Comparison of ENCODE assay signal across 8 mouse cellular contexts in the genomic region with DNA sequence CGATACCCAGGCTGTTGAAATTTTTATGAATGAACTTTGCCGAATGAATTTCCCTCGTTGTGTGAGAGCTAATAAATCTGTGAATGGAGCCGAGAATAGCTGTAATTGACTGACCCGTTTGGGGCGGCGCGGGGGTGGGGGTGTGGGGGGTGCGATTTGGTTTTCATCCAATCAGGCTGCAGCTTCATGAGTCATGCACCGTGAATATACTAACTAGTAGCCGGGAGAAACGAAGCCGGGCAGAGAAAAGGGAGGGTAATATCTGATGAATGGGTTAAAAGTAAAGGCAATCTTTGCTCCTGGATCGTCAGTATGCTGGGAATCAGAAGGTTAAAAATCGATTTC. TPM values are rescaled to one million over a fixed set of nuclear protein-coding genes. Genes with fewer than 3 reads are reported as not detected.
DNase-seq lines count a peak whose midpoint lies in the region; ATAC-seq and TF ChIP-seq lines count a peak whose summit lies in the region.

A gene (minus strand): TSS at position 63 of the 345 bp plus-strand sequence.

- H3K9ac ChIP-seq in heart, embryonic 12.5 days = peak within 1 kb of the TSS; percentile 71
- H3K9ac ChIP-seq in limb, embryonic 13.5 days = peak within 1 kb of the TSS; percentile 68

- peak; percentile 20 for DNase-seq in gastrocnemius, postnatal 10 days
- DNase-seq in gastrocnemius, postnatal 36 days = no peak
- peak; percentile 52 for DNase-seq in A20 (ENCODE audit: low read depth, low spot score)
- peak; percentile 38 to 44 for DNase-seq in cerebellum, adult 18-20 months
- DNase-seq in spleen, postnatal 10 days (ENCODE audit: low spot score in 2 of 2) = no peak

- intact Hi-C loops in gastrocnemius, postnatal 36 days (cut with DNase I) = loop anchor here (10.0 kb wide), 1 partner anchor 469 kb away; no protein-coding TSS in a partner anchor

- H3K4me3 ChIP-seq in heart, embryonic 12.5 days = peak within 1 kb of the TSS; percentile 56
- peak within 1 kb of the TSS; percentile 50 for H3K4me3 ChIP-seq in limb, embryonic 13.5 days
- H3K4me3 ChIP-seq in small intestine, adult 2 months (ENCODE audit: low read depth, low read length) = peak within 1 kb of the TSS; percentile 51

- TF ChIP-seq POLR2A in small intestine, adult 2 months (IDR thresholded peaks at IDR 0.05; ENCODE audit: low read depth, low read length) = no peak

- no peaks in the 10 kb centered on the region for H3K36me3 ChIP-seq in heart, embryonic 12.5 days
- no peaks in the 10 kb centered on the region for H3K36me3 ChIP-seq in limb, embryonic 13.5 days
- H3K36me3 ChIP-seq in small intestine, adult 2 months (ENCODE audit: control insufficient read depth, insufficient read depth, low read length) = no peaks in the 10 kb centered on the region

- WGBS in heart, embryonic 12.5 days = under 1% methylated on average over 15 of the region's 15 CpGs
- WGBS in limb, embryonic 13.5 days = 0% methylated on average over 15 of the region's 15 CpGs
- WGBS in small intestine, adult 2 months = under 1% methylated on average over 15 of the region's 15 CpGs

- H3K27me3 ChIP-seq in heart, embryonic 12.5 days (replicated peaks) = peaks cover 47% of the 10 kb centered on the region
- peaks cover 54% of the 10 kb centered on the region for H3K27me3 ChIP-seq in limb, embryonic 13.5 days
- peaks cover 20% of the 10 kb centered on the region for H3K27me3 ChIP-seq in small intestine, adult 2 months (ENCODE audit: control insufficient read depth, insufficient read depth, low read length)

- peaks cover 8% of the 10 kb centered on the region; the same call in 1 of the 2 replicates for H3K4me1 ChIP-seq in heart, embryonic 12.5 days (replicated peaks)
- peaks cover 25% of the 10 kb centered on the region for H3K4me1 ChIP-seq in limb, embryonic 13.5 days
- peaks cover 10% of the 10 kb centered on the region for H3K4me1 ChIP-seq in small intestine, adult 2 months (ENCODE audit: control insufficient read depth, insufficient read depth, insufficient read length, low read length)

- ATAC-seq in heart, embryonic 12.5 days (ENCODE audit: insufficient number of reproducible peaks, low FRiP score) = peak; percentile 71
- ATAC-seq in limb, embryonic 13.5 days (ENCODE audit: low FRiP score, low read depth) = peak; percentile 83

- TF ChIP-seq CTCF in small intestine, adult 2 months (IDR thresholded peaks at IDR 0.05; ENCODE audit: extremely low read depth, insufficient read length, insufficient replicate concordance, low read depth, low read length) = no peak

- H3K27ac ChIP-seq in heart, embryonic 12.5 days (ENCODE audit: poor library complexity, severe bottlenecking) = no peak within 1 kb of the TSS
- no peak within 1 kb of the TSS for H3K27ac ChIP-seq in limb, embryonic 13.5 days
- no peak within 1 kb of the TSS for H3K27ac ChIP-seq in small intestine, adult 2 months (ENCODE audit: insufficient read depth, low read depth, low read length)

- H3K9me3 ChIP-seq in heart, embryonic 12.5 days (replicated peaks) = no peaks in the 10 kb centered on the region
- no peaks in the 10 kb centered on the region for H3K9me3 ChIP-seq in limb, embryonic 13.5 days

- peak within 1 kb of the TSS; percentile 99 for H3K4me2 ChIP-seq in heart, embryonic 12.5 days
- H3K4me2 ChIP-seq in limb, embryonic 13.5 days (replicated peaks) = peak within 1 kb of the TSS; percentile 99

RNA-seq across cellular contexts. Expression of the gene that starts here (rescaled TPM):
- total RNA-seq in gastrocnemius, postnatal 10 days (2021) = 1 to 10 TPM; 3.4 to 3.5 TPM
- total RNA-seq in gastrocnemius, postnatal 36 days (2021) = 1 to 10 TPM in 1 of 2 experiments, under 1 TPM in 1; 0.61 to 1.3 TPM
- 1.2 and 1.6 TPM in 2 replicates for polyA plus RNA-seq in heart, embryonic 12.5 days (2016; fragmentation: Nextera tagmentation; extraction: Ambion mirVana)
- 1.1 and 1.9 TPM in 2 replicates for polyA plus RNA-seq in limb, embryonic 13.5 days (2015; fragmentation: Nextera tagmentation; extraction: Ambion mirVana)
- polyA plus RNA-seq in small intestine, adult 2 months (2012; rRNA removed) = 0.09 and 0.13 TPM in 2 replicates

Comparison
In these comparisons a context has a peak if more than half of its experiments do, and no peak if none do; other contexts are left out.
1. DNase-seq: peak in gastrocnemius, postnatal 10 days (single experiment), A20 (single experiment) and cerebellum, adult 18-20 months (2 of 2); none in gastrocnemius, postnatal 36 days (0 of 2) and spleen, postnatal 10 days (0 of 2).
2. Peak in every context shown above with its lines, with median percentiles within 50 percentile points of each other: H3K4me3 ChIP-seq.